Mouse (Mus musculus): ENCODE data around the gene Prune1.

DNA sequence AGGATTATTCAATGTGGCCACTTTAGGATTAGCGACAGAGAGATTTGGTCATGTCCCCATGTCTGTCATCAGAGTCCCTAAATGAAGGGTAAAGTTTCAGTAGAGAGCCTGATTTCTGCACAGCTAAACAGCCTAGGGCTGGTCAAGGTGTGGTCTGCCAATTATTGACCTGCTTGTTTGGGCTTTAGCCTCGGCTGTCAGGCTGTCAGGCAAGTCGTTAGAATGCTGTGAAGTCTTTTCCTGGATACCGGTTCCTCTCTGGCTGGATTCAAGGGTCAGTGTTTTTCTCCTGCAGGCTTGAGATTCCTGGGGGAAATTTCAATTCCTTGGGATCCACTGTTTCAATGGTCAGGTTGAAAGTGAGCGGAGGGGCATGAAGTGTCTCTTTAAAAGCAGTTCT, 4.1 kb upstream of the Prune1 start:
- TF ChIP-seq POLR2A (IDR thresholded peaks at IDR 0.05; ENCODE audit: borderline replicate concordance, extremely low read depth, insufficient read depth, insufficient read length, poor library complexity, severe bottlenecking) (no peak), CTCF (IDR thresholded peaks at IDR 0.05; ENCODE audit: borderline replicate concordance, extremely low read depth, insufficient read depth, insufficient read length) (no peak)

Measured in brain, embryonic 14.5 days (tissue).